Mouse (Mus musculus) mouse embryonic stem cell (cell line): ENCODE measurements around the gene Eipr1.
"Not testable (repeated sequence)": the region's sequence is repeated elsewhere in the genome, so short reads cannot be mapped to it uniquely, and the experiment has no call there.

Experiments used
- in situ Hi-C, 2 experiments: fragments of 300-500 bp; cut with MboI; formaldehyde crosslinking; loops; 1 replicate in 1 of 2; 3 replicates in 1 of 2; pipeline ENCODE4 v1.14.3; 2019 to 2020; ENCODE audit warnings: low sequenced_read_pairs in 2 of 2, low pct_unique_long_range_greater_than_20kb in 1 of 2, mixed read lengths in 1 of 2; ENCODE audit not compliant: unreplicated experiment in 1 of 2

Eipr1 gene

DNA sequence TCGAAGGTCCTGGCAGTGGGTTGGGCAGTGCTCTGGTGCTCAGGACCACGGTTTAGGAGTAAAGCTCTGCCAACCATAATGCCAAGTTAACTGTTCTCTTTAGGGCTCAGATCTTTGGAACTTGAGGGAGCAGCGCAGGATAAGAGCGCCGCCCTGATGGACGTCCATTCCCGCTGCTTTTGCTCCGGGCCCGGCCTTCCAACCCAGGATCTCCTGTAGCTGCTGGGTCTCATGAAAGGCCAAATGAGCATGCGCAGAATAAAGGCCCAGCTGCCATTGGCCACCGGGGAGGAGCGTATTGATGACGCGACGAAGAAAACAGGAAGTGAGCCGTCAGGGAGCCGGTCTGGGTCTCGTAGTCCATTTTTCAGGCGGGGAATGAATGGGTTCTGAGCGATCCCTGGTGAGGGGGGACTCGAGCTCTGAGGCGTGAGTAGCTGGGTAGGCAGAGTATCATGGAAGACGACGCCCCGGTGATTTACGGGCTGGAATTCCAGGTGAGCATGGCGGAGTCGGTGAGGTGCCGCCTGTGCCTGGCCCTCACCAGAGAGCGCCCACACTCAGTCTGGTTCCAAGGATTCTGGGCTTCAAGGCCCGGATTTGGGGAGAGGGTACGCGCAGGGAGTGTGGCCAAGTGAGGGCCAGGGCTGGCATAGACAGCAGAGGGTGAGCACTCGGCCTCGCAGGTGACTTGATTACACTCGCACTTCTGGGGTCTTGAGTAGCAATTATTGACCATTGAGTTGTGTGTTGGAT is at the start of gene Eipr1:
TSS of gene Eipr1 (plus strand) at position 296 of the 756 bp plus-strand sequence.
- in situ Hi-C loops = no loop called here

DNA sequence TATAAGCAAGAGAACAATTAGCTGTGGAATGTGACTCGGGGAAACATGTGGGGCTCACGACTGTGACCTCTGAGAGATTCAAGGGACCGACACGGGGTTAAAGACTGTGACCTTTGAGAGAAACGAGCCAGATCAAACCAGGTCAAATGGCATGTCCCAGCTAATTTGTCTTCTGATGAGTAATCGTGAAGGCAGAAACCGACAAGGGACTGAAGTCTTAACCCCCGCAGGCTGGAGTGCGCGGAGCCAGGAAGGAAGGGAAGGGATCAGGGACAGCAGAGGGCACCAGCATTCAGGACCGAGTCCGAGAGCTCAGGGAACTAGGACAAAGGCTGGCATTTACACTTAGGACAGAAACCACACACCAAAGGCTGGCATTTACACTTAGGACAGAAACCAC is 47.2 kb upstream of the Eipr1 start:
- in situ Hi-C loops = no loop called here

DNA sequence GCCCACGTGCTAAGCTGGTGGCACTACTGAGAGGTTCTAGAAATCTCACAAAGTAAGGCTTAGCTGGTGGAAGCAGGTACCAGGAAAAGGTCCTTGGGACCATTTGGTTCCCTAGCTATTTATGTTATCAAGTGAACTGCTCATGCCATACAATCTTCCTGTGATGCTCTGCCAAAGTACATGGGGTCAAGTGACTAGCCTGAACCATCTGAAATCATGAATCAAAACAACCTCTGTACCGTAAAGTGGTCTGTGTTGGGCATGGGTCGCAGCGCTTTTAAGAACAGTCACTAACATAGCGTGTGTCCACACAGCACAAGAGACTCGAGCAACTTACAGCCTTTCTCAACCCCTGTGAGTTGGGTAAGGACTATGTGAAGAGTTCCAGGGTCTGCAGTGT is 46.4 kb upstream of the Eipr1 start:
- in situ Hi-C loops = no loop called here

DNA sequence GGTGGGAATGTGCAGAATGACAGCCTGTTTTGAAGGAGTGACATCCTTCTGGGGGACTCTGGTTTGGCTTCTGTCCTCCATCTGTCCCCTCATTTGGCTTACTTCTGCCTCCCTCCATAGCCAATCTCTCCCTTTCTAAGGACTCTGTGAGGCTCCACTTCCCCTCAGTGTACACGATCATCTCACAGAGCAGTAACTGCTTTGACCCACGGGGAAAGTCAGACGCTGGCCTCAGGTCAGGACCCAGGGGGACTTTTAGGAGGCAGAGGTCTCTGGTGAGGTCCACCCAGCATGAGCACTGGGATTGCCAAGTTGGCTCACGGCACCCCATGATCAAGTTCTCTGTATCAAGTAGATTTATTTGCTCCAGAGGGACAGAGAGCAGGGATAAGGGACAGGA is 43.4 kb upstream of the Eipr1 start:
- in situ Hi-C loops = no loop called here

DNA sequence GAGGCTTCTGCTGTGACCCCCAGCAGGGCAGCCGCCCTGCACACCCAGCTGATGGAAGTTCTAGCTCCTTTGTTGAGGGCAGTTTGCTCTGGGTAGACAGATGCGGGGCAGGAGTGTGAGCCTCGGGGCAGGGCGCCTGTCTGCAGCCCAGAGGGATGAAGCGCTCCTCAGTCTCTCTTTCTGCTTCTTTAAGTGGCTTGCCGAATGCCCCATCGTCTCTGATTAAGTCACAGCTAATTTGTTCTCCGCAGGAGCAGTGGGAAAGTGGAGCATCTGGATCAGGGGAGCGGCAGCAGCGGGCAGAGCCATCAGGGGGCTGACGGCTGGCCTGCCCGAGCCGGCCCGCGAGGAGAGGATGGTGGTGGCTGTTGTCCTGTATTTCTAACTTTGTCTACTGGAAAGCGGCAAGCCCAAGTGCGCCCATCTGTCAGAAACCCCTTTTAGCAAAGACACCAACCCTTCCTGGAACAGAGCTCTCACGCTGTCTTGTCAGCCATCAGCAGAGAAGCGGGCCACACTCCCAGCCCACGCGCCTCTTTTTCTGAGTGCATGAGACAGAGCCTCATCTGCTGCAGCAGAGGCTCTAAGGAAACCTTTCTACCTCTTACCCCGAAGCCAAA is 40.9 kb upstream of the Eipr1 start:
- in situ Hi-C loops = no loop called here

DNA sequence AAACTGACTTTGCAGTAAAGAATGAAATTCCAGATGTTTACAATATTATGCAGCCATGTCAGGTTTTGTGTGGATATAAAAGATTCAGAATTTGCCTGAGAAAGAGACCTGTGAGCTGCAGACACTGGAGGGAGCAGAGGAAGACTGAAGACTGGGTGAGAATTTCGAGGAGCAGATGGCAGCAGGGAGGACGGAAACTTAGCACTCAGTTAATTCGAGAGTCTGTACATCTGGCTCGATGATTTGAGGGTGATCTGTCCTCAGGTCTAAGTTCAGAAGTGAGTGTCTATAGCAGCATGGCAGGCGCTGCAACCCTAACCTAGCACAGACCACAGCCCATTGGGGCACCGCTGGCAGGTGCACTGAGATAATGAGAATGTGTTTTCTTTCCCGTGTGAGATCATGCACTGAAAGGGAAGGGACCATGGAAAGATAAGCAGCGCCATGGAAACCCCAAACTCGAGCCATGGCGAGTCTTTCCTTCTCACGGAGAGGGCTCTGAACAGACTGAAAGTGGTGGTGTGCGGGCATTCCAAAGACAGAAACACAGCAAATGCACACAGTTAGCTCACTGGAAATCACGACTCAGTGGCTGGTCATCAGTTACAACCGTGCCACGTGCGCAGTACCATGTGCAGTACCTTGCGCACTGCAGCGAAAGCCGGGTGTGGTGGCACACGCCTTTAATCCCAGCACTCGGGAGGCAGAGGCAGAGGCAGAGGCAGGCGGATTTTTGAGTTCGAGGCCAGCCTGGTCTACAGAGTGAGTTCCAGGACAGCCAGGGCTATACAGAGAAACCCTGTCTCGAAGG is 36.6 kb upstream of the Eipr1 start:
- in situ Hi-C loops = no loop called here

DNA sequence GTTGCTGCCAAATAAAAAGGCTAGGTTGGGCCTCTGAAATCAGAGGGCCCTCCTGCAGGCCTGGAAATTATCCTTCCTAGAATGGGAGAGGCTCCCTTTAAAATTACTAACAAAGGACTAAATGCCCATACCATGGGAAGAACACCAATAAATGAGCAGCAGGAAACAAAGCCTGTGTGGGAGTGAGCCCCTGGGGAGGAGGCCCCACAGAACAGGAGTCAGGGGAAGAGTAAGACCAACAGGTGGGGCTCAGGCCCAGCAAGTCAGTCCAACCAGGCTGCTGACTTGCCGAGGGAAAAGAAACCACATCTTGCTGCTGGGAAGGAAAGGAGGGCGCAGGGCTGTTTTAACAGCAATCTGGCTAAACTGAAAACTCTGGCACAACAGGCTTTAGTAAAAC is 34.5 kb upstream of the Eipr1 start:
- in situ Hi-C loops = no loop called here

DNA sequence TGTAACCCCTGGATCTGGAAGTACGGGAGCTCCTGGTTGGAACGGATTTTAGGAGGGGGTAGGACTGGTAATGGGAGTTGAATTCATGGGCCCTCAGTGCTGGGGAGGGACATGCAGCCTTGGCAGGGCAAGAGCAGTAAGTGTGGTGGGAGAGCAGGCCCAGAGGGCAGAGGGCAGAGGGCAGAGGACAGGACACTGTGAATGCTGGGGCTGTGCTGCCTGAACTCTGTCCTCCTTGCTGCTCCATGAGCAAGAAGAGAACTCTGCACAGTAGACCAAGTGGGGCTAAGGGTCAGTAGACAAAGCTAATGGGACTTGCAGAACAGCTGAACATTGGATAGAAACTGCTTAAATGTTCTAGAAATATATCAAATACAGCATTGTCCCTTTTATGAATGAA is 33.5 kb upstream of the Eipr1 start:
- in situ Hi-C loops = no loop called here

DNA sequence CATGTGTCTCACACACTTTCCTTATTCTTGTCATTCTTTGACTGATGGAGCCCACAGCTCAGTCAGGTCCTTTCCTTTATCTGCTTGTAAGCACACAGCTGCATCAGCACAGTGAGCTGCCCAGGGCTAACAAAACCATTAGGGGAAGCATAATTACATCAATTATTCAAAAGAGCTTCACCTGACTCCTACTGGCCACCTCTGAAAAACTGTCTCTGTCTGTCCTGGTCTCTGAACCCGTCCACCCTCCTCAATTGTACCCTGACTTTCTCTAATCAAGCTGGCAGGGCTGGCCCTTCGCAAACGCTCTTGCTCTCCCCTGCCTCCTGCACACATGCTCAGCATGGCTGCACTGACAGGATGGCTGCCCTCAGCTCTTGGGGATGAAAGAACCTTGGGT is 27.2 kb upstream of the Eipr1 start:
- in situ Hi-C loops = no loop called here

DNA sequence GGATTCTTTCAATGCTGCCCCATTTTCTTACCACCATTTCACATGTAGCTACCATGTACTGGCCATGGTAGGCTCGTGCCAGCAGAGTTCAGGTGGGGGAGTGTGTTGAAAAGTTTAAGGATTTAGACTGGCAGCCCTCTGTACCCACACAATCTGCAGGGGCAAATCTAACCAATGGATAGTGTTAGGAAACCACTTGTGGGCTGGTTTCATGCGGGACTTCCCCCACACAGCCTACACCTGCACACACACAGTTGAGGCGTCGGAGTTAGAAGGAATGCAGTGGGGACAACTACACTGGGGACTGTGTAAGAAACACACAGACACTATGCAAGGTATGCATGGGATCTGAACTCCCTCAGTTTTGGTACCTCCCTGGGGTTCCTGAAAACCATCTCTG is 25.4 kb upstream of the Eipr1 start:
- in situ Hi-C loops = no loop called here

DNA sequence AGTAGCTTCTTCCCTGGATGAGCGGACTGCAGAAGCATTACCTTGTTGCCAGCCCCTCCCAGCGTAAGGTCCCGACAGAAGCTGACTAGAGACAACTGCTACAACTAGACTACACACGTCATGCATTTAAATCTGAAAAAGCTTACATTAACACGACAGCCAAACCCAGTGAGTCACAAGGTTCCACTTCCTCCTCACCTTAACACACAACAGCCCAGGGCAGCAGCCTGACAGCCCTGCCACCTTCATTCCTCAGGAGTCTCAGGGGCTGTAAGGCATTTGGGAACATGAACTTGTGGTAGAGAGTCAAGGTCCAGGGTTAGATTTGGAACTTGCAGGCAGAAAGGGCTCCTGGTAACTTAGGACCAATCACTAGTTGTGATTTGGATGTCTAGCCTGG is 24.5 kb upstream of the Eipr1 start:
- in situ Hi-C loops = no loop called here

DNA sequence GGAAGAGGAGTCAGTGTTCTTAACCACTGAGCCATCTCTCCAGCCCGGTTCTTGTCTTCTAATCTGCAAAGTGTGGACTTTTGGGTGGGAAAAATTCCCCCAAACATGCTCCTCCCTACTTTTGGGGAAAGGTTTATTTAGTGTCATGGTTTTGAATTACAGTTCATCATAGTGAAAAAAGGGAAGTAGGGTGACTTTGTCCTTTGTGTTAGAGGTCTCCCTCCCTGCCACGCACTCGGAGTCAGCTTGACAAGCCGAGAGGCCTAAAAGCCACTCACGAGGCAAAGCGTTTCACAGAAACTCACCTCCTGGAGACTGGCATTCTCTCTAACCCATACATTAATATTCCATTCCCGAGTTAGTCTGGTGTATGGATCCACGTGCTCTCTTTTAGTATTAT is 19.0 kb upstream of the Eipr1 start:
- in situ Hi-C loops = no loop called here

DNA sequence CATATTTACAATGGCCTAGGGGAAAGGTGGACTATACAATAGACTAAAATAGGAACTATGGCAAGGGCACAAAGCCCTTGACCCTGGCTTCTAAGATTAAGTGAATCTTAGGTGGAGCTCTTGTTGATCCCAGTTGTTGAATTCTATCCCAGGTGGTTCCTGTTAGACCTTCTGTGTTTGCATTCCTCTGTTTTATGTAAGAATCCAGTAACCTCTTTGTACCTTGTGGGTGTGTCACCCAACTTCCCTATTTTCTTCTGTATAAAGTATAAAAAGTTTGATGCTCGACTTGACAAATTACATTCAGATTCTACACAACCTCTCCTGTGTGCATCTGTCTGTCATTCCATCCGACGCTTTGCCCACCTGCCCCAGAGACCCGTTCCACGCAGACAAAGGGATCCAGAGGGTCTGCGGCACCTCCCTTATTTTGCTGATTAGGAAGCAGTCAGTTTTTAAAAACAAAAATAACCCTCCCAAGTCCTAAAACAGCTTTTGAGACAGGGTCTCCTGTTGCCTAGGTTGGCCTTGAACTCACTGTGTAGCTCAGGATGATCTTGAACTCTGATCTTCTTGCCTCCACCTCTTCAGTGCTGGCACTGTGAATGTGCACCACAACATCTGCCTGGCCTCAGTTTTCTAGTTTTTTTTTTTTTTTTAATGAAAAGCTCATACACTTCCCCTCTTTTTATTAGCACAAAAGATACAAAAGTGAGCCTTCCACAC is 17.9 kb upstream of the Eipr1 start:
- in situ Hi-C loops = not testable (repeated sequence)

DNA sequence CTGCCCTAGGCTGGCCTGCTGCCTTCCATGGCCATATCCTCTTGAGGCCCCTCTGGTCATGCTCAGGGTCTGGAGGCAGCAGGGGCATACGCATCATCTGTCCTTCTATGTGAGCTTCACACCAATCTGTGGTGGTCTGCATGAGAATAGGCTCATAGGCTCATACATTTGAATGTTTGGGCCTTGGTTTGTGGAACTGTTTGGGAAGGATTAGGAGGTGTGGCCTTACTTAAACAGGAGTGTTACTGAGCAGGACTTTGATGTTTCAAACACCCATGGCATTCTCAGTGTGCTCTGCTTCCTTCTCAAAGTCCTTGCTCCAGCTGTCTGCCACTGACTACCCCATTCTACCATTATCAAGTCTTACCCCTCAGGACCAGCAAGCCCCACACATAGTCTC is 17.3 kb upstream of the Eipr1 start:
- in situ Hi-C loops = no loop called here

DNA sequence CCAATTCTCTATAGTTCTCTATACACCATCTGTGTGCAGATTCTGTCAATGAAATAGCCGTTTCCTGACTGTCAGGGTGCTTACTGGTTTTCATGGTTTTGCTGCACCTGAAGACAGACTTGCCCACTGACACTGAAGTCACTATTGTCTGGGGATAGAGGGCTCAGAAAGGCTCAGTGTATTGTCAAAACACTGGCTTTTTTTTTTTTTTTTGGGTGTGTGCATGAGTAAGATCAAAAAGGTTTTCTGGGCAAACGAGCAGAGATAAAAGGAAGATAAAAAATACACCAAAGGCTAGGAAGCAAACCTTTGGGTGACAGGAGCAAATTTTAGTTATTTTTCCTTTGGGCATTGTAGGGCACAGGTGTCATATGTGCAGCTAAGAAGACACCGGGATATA is 16.3 kb upstream of the Eipr1 start:
- in situ Hi-C loops = no loop called here

DNA sequence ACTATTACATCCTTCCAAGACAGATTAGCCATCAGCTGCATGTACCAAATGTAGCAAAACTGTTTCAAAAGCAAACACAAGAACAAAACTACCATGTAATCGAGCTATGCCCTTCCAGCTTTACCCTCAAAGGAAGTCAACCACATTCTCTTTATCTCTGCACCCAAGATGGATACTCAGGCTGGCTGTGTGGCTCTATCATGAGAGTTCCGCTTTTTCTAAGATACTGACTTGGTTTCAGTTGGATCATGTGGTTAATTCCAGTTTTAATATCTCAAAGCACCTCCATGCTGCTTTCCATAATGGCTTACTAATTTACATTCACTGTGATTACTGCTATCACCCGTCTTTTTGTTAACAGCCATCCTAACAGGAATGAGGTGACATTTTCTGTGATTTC is 8.3 kb upstream of the Eipr1 start:
- in situ Hi-C loops = no loop called here

DNA sequence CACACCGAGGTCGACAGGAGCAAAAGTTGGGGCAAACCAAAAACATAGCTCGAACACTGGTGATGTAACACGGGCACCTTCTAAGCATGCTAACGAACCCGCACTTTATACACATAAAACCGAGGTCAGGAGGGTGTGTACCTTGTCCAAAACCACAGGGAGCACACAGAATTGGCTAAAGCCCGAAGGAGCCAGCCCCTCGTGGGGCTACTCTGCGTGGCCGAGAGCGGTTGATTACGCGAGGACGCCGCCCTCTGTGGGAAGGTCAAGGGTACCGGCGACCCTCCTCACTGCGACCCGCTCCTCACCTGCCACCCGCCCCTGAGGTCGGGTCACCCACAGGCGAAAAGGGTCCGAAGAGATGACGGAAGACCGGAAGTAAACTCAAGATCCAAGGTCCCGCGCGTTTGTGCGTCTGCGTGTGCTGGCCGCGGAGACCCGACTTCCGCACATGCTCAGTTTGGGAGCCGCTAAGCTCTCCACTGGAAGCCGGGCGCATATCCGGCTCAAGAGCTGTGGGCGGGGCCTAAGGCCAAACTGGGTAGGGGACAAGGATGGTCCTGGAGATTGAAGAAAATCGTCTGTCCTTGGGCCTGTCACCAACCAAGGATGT is 1.5 kb upstream of the Eipr1 start, which contains the start of gene Trappc12:
TSS of gene Trappc12 (minus strand) at position 452 of the 613 bp plus-strand sequence.
- in situ Hi-C loops = no loop called here

DNA sequence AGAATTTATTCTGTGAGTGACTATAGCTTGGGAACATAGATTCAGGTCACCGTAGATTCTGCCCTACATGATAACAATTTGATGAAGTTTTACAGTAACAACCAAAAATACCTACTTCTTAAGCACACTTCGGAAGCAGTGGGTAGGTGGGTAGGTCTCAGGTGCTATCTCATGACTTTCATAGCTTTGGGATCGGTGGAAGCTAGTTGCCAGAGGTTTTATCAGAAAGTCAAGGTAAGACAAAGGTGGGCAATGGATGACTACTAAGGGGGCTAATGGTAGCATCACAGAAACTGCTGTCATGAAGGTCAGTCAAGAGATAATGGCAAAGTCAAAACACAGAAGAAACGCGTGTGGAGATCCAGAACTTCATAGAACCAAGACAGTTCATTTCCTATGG is 727 bp upstream of the Eipr1 start:
- in situ Hi-C loops = no loop called here

DNA sequence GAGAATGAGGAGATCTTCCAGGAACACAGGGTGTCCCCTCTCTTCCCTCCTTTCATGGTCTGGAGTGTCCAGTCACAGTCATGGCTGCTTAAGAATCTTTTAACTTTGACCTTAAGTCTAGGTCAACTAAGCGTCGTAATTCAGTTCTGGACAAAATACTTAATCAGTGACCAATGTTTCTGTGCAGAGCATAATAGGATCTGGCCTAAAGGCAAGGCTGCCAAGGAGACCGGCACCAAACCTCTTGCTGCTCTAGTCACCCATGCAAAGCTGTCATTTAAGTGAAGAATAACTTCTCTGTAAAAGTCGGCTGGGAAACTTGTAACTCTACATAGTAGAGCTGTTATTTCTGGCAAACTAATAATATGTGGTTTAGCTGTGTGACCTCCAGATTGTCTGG is 4.4 kb downstream of the Eipr1 start:
- in situ Hi-C loops = no loop called here
